Mouse (Mus musculus) natural killer cell, adult 2 months (primary cell): ENCODE data around the gene Prkcb.

Experiments
- DNase-seq, 2 experiments: peaks; one replicate each; pipeline ENCODE4 v3.0.0; 2022; ENCODE audit warnings: low spot score in 2 of 2

Gene Prkcb

GRCm38 (mm10) chr7:122289243-122290111 lies 926 bp downstream of the Prkcb start:
- peak; percentile 27 to 34 for DNase-seq

- peak in 1 of 2 experiments; percentile 54 for DNase-seq
Measured at GRCm38 (mm10) chr7:122290165-122290564, 1.6 kb downstream of the Prkcb start.

GRCm38 (mm10) chr7:122290771-122291170 lies 2.2 kb downstream of the Prkcb start:
- no peak for DNase-seq

- DNase-seq, result no peak
Measured at GRCm38 (mm10) chr7:122292151-122292550, 3.6 kb downstream of the Prkcb start.

- DNase-seq, result no peak
Measured at GRCm38 (mm10) chr7:122294111-122294510, 5.6 kb downstream of the Prkcb start.

- no peak for DNase-seq
Measured at GRCm38 (mm10) chr7:122295363-122295762, 6.8 kb downstream of the Prkcb start.

GRCm38 (mm10) chr7:122296331-122296730 lies 7.8 kb downstream of the Prkcb start:
- no peak for DNase-seq

- DNase-seq, result no peak
Measured at GRCm38 (mm10) chr7:122296805-122297204, 8.3 kb downstream of the Prkcb start.

- DNase-seq, result no peak
Measured at GRCm38 (mm10) chr7:122297627-122298026, 9.1 kb downstream of the Prkcb start.

- no peak for DNase-seq
Measured at GRCm38 (mm10) chr7:122298715-122299114, 10.2 kb downstream of the Prkcb start.

- DNase-seq, result no peak
Measured at GRCm38 (mm10) chr7:122300538-122300937, 12.0 kb downstream of the Prkcb start.

- no peak for DNase-seq
Measured at GRCm38 (mm10) chr7:122302538-122302937, 14.0 kb downstream of the Prkcb start.

- DNase-seq, result no peak
Measured at GRCm38 (mm10) chr7:122303988-122304387, 15.4 kb downstream of the Prkcb start.

- no peak for DNase-seq
Measured at GRCm38 (mm10) chr7:122304521-122304920, 16.0 kb downstream of the Prkcb start.

GRCm38 (mm10) chr7:122307241-122307640 lies 18.7 kb downstream of the Prkcb start:
- DNase-seq, result no peak

- DNase-seq, result no peak
Measured at GRCm38 (mm10) chr7:122308661-122309060, 20.1 kb downstream of the Prkcb start.

- DNase-seq, result peak in 1 of 2 experiments; percentile 45
Measured at GRCm38 (mm10) chr7:122309909-122310725, 21.6 kb downstream of the Prkcb start.

- DNase-seq, result no peak
Measured at GRCm38 (mm10) chr7:122310726-122311018, 22.1 kb downstream of the Prkcb start.

GRCm38 (mm10) chr7:122313690-122314477 lies 25.3 kb downstream of the Prkcb start:
- peak; percentile 31 to 72 for DNase-seq

- peak; percentile 16 to 52 for DNase-seq
Measured at GRCm38 (mm10) chr7:122315720-122316331, 27.3 kb downstream of the Prkcb start.

GRCm38 (mm10) chr7:122316681-122317080 lies 28.1 kb downstream of the Prkcb start:
- DNase-seq, result no peak

- peak; percentile 66 to 67 for DNase-seq
Measured at GRCm38 (mm10) chr7:122317485-122317884, 28.9 kb downstream of the Prkcb start.
